Mouse (Mus musculus): ENCODE results near the gene Smad9. TPM values are rescaled to one million over a fixed set of nuclear protein-coding genes. Genes with fewer than 3 reads are reported as not detected.
A peak's percentile ranks its signal among the peaks of the same experiment; 100 is the strongest.

The Smad9 gene
- total and polyA plus RNA-seq, 2 experiments = 3.8 to 4.6 TPM

GRCm38 (mm10) chr3:54741965-54742364, 13.4 kb upstream of the Smad9 start:
- no peak for TF ChIP-seq POLR2A (IDR thresholded peaks at IDR 0.05; ENCODE audit: extremely low read depth, insufficient read depth, low read length)
- no peak for TF ChIP-seq CTCF (IDR thresholded peaks at IDR 0.05; ENCODE audit: low read depth, low read length)
- Histone ChIP-seq H3K9ac (ENCODE audit: low read depth, low read length) (no peak overlapping the region), H3K4me3 (ENCODE audit: insufficient read depth, low read depth, low read length) (no peak overlapping the region), H3K36me3 (ENCODE audit: control insufficient read depth, insufficient read depth, low read length) (peaks cover 35% of the 10 kb centered on the region), H3K79me2 (ENCODE audit: control insufficient read depth, insufficient read depth, low read length) (no peaks in the 10 kb centered on the region), H3K27me3 (ENCODE audit: control insufficient read depth, insufficient read depth, low read length) (no peaks in the 10 kb centered on the region), H3K27ac (replicated peaks; ENCODE audit: insufficient read depth, low read depth, low read length) (no peak overlapping the region), H3K4me1 (ENCODE audit: control insufficient read depth, insufficient read depth, low read length) (no peaks in the 10 kb centered on the region)
- no peak for DNase-seq (ENCODE audit: extremely low read depth, low read depth, low spot score)
- WGBS = 97% methylated on average over 11 of the region's 11 CpGs

- H3K4me1 ChIP-seq (ENCODE audit: control insufficient read depth, insufficient read depth, low read length) = no peaks in the 10 kb centered on the region
- H3K4me3 ChIP-seq (ENCODE audit: insufficient read depth, low read depth, low read length) = no peak overlapping the region
- H3K27me3 ChIP-seq (ENCODE audit: control insufficient read depth, insufficient read depth, low read length) = no peaks in the 10 kb centered on the region
- TF ChIP-seq POLR2A (IDR thresholded peaks at IDR 0.05; ENCODE audit: extremely low read depth, insufficient read depth, low read length) = no peak
- TF ChIP-seq CTCF (IDR thresholded peaks at IDR 0.05; ENCODE audit: low read depth, low read length) = peak; percentile 69
- WGBS = 70% methylated on average over 5 of the region's 5 CpGs
- H3K79me2 ChIP-seq (ENCODE audit: control insufficient read depth, insufficient read depth, low read length) = no peaks in the 10 kb centered on the region
- H3K36me3 ChIP-seq (ENCODE audit: control insufficient read depth, insufficient read depth, low read length) = peaks cover 39% of the 10 kb centered on the region
- H3K27ac ChIP-seq (replicated peaks; ENCODE audit: insufficient read depth, low read depth, low read length) = no peak overlapping the region
- no peak overlapping the region for H3K9ac ChIP-seq (ENCODE audit: low read depth, low read length)
- no peak for DNase-seq (ENCODE audit: extremely low read depth, low read depth, low spot score)
Measured at GRCm38 (mm10) chr3:54745799-54746198, 9.6 kb upstream of the Smad9 start.

GRCm38 (mm10) chr3:54753411-54753810, 2.0 kb upstream of the Smad9 start:
- H3K27ac ChIP-seq (replicated peaks; ENCODE audit: insufficient read depth, low read depth, low read length) = no peak overlapping the region
- peaks cover 5% of the 10 kb centered on the region for H3K36me3 ChIP-seq (ENCODE audit: control insufficient read depth, insufficient read depth, low read length)
- no peak overlapping the region for H3K4me3 ChIP-seq (ENCODE audit: insufficient read depth, low read depth, low read length)
- H3K79me2 ChIP-seq (ENCODE audit: control insufficient read depth, insufficient read depth, low read length) = peaks cover 4% of the 10 kb centered on the region
- no peak overlapping the region for H3K9ac ChIP-seq (ENCODE audit: low read depth, low read length)
- peaks cover 5% of the 10 kb centered on the region for H3K4me1 ChIP-seq (ENCODE audit: control insufficient read depth, insufficient read depth, low read length)
- 82% methylated on average over 4 of the region's 4 CpGs for WGBS
- no peaks in the 10 kb centered on the region for H3K27me3 ChIP-seq (ENCODE audit: control insufficient read depth, insufficient read depth, low read length)
- TF ChIP-seq CTCF (IDR thresholded peaks at IDR 0.05; ENCODE audit: low read depth, low read length) (no peak), POLR2A (IDR thresholded peaks at IDR 0.05; ENCODE audit: extremely low read depth, insufficient read depth, low read length) (no peak)
- DNase-seq (ENCODE audit: extremely low read depth, low read depth, low spot score) = no peak

GRCm38 (mm10) chr3:54756058-54756457, 676 bp downstream of the Smad9 start:
- WGBS = 2% methylated on average over 11 of the region's 11 CpGs
- Histone ChIP-seq H3K27me3 (ENCODE audit: control insufficient read depth, insufficient read depth, low read length) (no peaks in the 10 kb centered on the region), H3K9ac (ENCODE audit: low read depth, low read length) (peak overlapping the region; percentile 97), H3K4me1 (ENCODE audit: control insufficient read depth, insufficient read depth, low read length) (peaks cover 16% of the 10 kb centered on the region), H3K4me3 (ENCODE audit: insufficient read depth, low read depth, low read length) (peak overlapping the region; percentile 96), H3K36me3 (ENCODE audit: control insufficient read depth, insufficient read depth, low read length) (no peaks in the 10 kb centered on the region), H3K79me2 (ENCODE audit: control insufficient read depth, insufficient read depth, low read length) (peaks cover 8% of the 10 kb centered on the region), H3K27ac (replicated peaks; ENCODE audit: insufficient read depth, low read depth, low read length) (peak overlapping the region; percentile 65)
- TF ChIP-seq CTCF (IDR thresholded peaks at IDR 0.05; ENCODE audit: low read depth, low read length) (peak; percentile 26; the same call in 1 of the 2 replicates), POLR2A (IDR thresholded peaks at IDR 0.05; ENCODE audit: extremely low read depth, insufficient read depth, low read length) (0 out of 2 replicates have a peak, but pooled peaks have one; percentile 20)
- DNase-seq (ENCODE audit: extremely low read depth, low read depth, low spot score) = peak; percentile 52

GRCm38 (mm10) chr3:54757446-54757845, 2.1 kb downstream of the Smad9 start:
- no peaks in the 10 kb centered on the region for H3K27me3 ChIP-seq (ENCODE audit: control insufficient read depth, insufficient read depth, low read length)
- H3K79me2 ChIP-seq (ENCODE audit: control insufficient read depth, insufficient read depth, low read length) = peaks cover 12% of the 10 kb centered on the region
- WGBS = 31% methylated on average over 8 of the region's 8 CpGs
- H3K4me3 ChIP-seq (ENCODE audit: insufficient read depth, low read depth, low read length) = peak overlapping the region; percentile 10; the same call in 1 of the 2 replicates
- H3K9ac ChIP-seq (ENCODE audit: low read depth, low read length) = no peak overlapping the region
- H3K4me1 ChIP-seq (ENCODE audit: control insufficient read depth, insufficient read depth, low read length) = peaks cover 19% of the 10 kb centered on the region
- DNase-seq (ENCODE audit: extremely low read depth, low read depth, low spot score) = peak; percentile 62
- no peaks in the 10 kb centered on the region for H3K36me3 ChIP-seq (ENCODE audit: control insufficient read depth, insufficient read depth, low read length)
- no peak for TF ChIP-seq CTCF (IDR thresholded peaks at IDR 0.05; ENCODE audit: low read depth, low read length)
- TF ChIP-seq POLR2A (IDR thresholded peaks at IDR 0.05; ENCODE audit: extremely low read depth, insufficient read depth, low read length) = no peak
- H3K27ac ChIP-seq (replicated peaks; ENCODE audit: insufficient read depth, low read depth, low read length) = 0 out of 2 replicates have a peak overlapping the region, but pooled peaks have one; percentile 17

GRCm38 (mm10) chr3:54759211-54759610, 3.8 kb downstream of the Smad9 start:
- H3K79me2 ChIP-seq (ENCODE audit: control insufficient read depth, insufficient read depth, low read length) = peaks cover 20% of the 10 kb centered on the region
- DNase-seq (ENCODE audit: extremely low read depth, low read depth, low spot score) = no peak
- no peaks in the 10 kb centered on the region for H3K27me3 ChIP-seq (ENCODE audit: control insufficient read depth, insufficient read depth, low read length)
- no peak overlapping the region for H3K4me3 ChIP-seq (ENCODE audit: insufficient read depth, low read depth, low read length)
- H3K36me3 ChIP-seq (ENCODE audit: control insufficient read depth, insufficient read depth, low read length) = no peaks in the 10 kb centered on the region
- 53% methylated on average over 9 of the region's 9 CpGs for WGBS
- TF ChIP-seq POLR2A (IDR thresholded peaks at IDR 0.05; ENCODE audit: extremely low read depth, insufficient read depth, low read length) (no peak), CTCF (IDR thresholded peaks at IDR 0.05; ENCODE audit: low read depth, low read length) (no peak)
- peaks cover 21% of the 10 kb centered on the region for H3K4me1 ChIP-seq (ENCODE audit: control insufficient read depth, insufficient read depth, low read length)
- no peak overlapping the region for H3K9ac ChIP-seq (ENCODE audit: low read depth, low read length)
- peak overlapping the region; percentile 53 for H3K27ac ChIP-seq (replicated peaks; ENCODE audit: insufficient read depth, low read depth, low read length)
